Mouse (Mus musculus) layer of hippocampus, adult 8-10 months (tissue): ENCODE data around the gene Dkkl1. TPM values are rescaled to one million over a fixed set of nuclear protein-coding genes. Genes with fewer than 3 reads are reported as not detected.

ENCODE experiments used
- DNase-seq, 2 experiments: peaks; one replicate each; pipeline ENCODE4 v3.0.0; 2022; ENCODE audit warnings: low spot score in 2 of 2
- microRNA-seq, 2 experiments: library from miRNA; unstranded; fragments of <30 nt; microRNA quantifications; one replicate each; pipeline ENCODE4 v1.2.0; 2022
- total RNA-seq, 4 experiments: library from RNA; stranded (reverse); gene quantifications; 2 replicates each; pipeline ENCODE4 v1.2.4; 2022

Dkkl1 gene
- total RNA-seq, 4 experiments from 2014 or later = 2.1 to 3.3 (median 2.6) TPM

DNA sequence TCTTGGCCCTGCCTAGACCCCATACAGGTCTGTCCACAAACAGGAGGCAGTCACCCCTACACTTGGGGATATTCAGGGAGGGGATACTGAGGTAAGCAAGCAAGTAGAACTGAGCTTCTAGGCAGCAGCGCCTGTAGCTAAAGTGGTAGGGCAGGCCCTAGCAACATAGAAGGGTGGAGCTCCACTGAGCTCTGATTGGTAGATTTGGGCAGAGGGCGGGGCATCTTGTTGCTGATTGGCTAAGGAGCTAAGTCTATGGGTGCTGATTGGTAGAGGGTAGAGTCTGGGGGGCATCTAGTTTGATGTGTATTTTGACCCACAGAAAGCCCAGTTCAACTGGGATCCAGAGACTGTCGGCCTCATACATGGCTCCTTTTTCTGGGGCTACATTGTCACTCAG is 42.5 kb downstream of the Dkkl1 start:
- peak; percentile 61 to 73 for DNase-seq

DNA sequence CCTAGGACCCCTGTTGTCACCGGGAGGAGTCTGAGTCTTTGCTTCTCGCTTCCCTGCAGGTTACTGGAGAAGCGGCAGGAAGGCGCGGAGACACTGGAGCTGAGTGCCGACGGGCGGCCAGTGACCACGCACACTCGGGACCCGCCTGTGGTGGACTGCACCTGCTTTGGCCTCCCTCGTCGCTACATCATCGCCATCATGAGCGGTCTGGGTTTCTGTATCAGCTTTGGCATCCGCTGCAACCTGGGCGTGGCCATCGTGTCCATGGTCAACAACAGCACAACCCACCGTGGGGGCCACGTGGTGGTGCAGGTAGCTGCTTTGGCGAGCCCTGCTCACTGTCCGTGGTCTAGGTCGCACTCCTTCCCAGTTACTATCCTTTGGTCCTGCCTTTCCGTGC is 43.3 kb downstream of the Dkkl1 start:
- no peak for DNase-seq

DNA sequence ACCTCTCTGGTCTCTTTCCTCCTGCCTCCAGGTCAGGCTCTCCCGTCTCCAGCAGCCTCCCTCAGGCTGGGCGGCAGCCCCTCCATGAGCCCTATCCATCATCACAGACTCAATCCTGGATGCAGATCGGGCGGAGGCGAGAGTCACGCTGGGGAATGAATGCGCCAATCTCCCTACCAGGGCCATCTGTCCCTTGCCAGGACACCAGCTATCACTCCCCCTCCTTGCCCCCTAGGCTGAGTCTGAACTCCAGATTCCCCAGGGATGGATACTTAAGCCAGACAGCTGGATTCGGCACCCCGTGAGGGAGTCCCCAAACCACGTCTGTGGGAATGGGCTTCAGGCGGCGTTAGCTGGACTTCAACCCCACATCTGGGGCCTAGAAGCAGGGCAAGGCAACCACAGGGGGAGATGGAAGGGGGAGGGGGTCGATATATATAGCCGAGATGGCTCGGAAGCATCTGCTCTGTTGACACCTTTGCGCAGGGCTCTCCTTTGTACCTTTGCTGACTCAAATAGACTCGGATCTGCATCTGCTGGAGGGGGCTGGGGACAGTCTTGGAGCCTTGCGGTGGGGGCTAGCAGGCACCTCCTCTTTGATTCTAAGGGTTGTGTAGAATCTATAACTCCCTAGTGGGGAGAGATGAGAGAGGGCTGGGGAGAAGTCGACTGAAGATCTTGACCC is 44.0 kb downstream of the Dkkl1 start:
- DNase-seq = peak; percentile 66 to 69

DNA sequence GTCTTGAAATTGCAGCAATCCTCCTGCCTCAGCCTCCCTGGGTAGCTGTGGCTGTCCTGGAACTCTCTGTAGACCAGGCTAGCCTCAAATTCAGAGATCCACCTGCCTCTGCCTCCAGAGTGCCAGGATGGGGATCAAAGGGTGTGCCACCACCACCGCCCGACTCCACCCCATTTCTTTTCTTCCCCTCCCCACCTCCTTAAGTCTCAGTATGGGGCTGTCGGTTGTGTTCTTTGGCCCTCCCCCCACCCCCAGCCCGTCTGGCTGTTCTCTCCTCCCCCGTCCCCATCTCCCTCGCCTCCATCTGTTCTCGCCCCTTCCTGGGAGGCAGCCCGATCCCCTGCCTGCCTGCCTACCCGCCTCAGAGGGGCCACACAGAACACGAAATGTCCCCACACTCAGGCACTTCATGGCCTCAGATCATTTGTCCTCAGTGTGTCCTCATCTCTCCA is 45.0 kb downstream of the Dkkl1 start:
- DNase-seq = peak in 1 of 2 experiments; percentile 61

DNA sequence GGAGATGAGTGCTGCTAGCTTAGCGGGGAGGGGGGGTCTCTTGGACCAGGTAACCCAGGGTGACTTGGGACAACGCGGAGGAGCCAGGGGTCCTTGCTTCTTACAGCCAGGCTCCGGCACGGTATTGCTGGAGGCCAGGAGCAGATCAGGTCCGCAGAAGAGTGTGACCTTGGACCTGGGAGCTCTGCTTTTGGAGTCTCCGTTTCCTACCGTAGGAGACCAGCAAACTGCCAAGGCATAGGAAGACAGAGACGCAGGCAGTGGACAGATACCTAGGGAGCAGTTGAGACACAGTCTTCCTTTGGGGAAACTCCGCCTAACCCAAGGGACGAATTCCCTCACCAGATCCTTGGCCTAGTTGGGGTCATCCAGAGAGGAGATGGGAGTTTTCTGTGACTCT is 46.2 kb downstream of the Dkkl1 start:
- DNase-seq = no peak

DNA sequence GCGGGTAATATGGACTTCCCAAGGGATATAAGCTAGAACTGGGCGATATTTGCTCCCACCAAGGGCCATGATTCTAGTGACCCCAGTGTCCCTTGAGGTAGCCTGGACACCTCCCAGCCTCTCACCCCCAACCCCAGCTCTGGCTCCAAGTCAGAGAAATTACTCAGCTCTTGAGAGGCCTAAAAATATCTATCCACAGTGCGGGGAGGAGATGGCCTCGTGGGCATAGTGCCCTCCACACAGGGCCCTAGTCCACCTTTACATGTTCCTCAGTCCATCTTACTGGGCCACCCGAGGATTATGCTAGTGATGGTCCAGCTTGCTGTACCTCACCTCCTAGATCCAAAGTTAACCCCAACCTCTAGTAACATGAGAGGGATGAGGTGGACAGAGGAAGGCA is 47.1 kb downstream of the Dkkl1 start:
- no peak for DNase-seq

DNA sequence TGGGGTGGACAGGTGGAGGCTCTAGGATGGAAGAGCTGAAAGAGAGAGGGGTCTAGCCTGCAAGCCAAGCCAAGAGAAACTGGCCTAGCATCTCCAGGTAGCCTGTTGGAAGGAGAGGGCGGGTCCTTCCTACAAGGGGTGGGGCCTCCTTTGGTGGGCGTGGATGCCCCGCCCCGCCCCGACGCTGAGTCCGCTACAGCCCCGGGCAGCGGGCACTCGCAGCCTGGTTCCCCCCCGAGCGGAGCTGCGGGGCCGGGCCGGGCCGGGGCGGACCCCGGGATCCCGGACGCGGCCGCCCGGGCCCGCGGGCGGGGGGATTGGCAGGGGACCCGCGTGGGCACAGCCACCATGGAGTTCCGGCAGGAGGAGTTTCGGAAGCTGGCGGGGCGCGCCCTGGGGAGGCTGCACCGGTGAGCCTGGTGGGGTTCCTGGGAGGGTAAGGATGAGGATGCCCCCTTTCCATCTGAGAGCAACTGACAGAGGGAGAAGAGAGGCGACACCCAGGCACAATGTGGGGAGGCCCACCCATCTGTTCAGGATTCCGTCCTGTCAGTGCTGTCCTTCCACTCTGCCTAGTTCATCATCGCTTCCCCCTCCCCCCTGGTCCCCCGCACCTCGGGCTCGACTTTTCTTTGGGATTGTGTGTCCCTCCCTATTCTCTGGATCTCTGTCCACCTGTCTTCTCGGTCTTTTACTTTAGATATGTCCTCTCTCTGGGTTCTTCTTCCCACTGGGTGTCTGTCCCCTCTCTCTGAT is 48.0 kb downstream of the Dkkl1 start, which contains the start of gene Slc17a7:
Slc17a7 (plus strand) TSS at position 215 of the 756 bp plus-strand sequence.
- DNase-seq = no peak

DNA sequence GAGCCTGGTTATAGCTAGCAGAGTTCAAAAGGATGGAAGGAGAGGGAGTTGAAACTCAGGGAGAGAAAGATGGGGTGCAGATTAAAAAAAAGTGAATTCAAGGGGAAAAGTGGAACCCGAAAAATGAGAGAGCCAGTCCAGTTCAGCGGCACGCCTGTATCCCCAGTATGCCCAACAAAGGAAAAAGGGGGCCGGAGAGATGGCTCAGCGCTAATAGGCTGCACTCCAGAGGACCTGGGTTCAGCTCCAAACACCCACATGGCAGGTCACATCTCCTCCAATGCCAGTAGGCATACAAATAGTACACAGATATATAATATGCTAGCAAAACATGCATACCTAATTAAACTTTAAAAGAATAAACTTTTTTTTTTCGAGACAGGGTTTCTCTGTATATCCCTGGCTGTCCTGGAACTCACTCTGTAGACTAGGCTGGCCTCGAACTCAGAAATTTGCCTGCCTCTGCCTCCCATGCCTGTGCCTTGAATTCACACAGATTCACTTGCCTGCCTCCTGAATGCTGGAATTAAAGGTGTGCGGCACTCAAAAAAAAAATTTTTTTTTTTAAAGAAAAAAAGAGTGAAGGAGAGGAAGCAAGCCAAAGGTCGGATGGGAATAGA is 48.8 kb downstream of the Dkkl1 start:
- DNase-seq = no peak

DNA sequence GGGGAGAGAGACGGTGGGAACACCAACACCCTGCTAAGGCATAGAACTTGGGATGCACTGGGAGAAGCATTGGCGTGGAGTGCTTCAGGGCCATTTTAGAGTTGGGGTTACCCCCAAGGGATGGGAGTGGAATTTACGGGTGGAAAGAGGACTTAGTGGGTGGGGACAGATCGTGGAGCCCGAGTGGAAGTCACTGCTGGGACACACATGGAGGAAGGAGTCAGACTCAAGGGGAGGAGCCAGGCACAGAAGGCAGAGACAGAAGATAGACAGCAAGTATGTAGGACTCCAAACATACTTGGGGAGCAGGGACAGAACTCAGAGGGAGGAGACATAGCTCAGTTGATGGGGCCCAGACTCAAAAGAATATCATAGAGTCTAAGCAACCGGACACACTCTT is 49.4 kb downstream of the Dkkl1 start:
- no peak for DNase-seq

DNA sequence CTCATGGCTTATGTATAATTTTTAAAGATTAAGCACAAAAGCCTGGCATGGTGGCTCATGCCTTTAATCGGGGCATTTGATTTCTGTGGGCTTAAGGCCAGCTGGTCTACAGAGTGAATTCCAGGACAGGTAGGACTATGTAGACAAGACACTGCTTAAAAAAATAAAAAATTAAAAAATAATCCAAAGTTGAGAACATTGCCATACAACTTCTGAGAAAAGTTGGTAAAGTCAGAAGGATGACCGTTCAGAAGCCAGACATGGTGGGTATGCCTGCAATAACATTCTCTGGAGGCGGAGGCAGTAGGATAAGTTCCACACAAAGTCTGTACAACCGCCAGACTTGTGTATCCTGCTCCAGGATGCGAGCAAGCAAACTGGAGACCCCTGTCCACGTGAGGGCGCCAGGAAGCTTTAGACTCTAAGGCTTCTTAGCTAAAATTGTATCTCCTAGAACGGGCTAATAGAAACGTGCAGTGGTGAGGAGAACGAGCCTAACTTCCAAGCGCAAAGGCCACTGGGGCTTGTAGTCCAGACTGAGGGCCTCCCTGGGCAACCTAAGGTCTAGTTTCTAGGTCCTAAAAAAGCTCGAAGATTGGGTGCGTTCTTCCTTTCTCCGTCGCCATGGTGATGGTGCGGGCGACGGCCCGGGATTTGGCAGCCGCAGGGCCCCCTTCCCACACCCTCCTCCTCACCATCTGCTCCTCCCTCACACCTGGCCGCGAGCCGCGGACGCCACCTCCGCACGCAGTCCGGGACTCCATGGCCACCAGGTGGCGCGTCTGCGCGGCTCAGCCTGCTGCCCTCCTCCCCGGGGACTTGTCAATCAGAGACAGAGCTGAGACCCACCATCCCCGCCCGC is 50.1 kb downstream of the Dkkl1 start:
- peak; percentile 91 to 94 for DNase-seq

DNA sequence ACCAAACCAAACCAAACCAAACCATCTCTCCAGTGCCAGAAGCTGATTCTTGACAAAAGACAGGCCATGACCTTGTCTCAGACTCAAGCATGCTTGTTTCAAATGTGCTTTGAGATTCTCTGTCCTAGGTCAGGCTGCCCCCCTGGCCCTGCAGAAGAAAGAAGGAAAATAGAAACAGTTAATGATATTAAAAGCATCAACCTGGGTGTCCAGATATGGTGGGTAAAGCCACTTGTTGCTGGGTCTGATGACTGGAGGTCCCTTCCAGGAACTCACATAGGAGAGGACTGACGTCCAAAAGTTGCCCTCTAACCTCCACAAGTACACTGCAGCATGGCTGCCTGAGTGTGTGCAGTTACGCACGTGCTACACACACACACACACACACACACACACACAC is 51.1 kb downstream of the Dkkl1 start:
- DNase-seq = no peak

DNA sequence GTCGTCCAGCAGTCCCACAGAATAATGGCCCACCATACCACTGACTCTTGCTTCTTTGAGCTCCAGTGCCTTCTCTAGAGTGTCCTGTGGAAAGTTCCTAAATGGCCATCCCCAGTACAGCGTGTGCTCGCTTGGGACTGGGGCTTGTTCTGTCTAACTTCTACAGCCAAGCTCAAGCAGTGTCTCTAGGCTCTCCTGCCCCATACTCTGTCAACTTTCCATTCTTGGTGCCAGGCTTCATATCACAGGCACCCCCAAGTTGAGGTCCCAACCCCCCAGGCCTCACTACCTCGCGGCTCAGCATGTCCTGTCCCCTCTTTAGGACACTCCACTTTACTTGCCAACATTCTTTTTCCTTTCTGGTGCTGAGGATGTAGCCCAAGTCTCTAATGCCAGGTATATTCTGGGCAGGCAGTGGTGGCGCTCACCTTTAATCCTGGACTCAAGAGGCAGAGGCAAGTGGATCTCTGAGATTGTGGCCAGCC is 51.6 kb downstream of the Dkkl1 start:
- no peak for DNase-seq

DNA sequence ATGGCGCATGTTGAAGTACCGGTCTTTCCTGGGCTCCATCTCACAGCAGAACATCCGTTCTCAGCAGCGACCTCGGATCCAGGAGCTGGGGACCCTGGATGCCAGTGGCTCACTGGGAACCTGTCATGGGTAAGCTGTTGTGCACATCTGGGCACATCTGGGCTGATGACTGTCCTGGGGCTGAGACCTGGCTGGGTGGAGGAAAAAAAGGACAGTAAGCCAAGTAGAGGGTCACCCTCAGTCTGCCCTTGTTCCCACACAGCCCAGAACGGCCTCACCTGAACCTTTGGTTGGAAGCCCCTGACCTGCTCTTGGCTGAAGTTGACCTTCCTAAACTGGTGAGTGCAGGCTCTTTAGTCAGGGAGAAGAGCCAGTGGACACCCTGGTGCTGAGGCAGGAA is 53.0 kb downstream of the Dkkl1 start:
- no peak for DNase-seq

Small RNAs within 50 kb of the gene (microRNA-seq; reads per million reads assigned to microRNA genes)
- 1.5 to 3.8 reads per million in 2 experiments for gene Mir7055

Other genes starting within 250 kb of the Dkkl1 start
- 100 to 1,000 TPM; 123 to 144 (median 137) TPM for gene Cpt1c, start 237.3 kb downstream of the Dkkl1 start, total RNA-seq
- gene Prmt1, start 225.6 kb downstream of the Dkkl1 start, total RNA-seq = 100 to 1,000 TPM; 167 to 173 (median 172) TPM
- gene Irf3, start 214.5 kb downstream of the Dkkl1 start, total RNA-seq = 10 to 100 TPM; 42.1 to 52.0 (median 45.0) TPM
- gene Bcl2l12, start 213.4 kb downstream of the Dkkl1 start, total RNA-seq = 1 to 10 TPM; 2.3 to 6.1 (median 4.3) TPM
- 100 to 1,000 TPM; 163 to 173 (median 167) TPM for gene Scaf1, start 195.8 kb downstream of the Dkkl1 start, total RNA-seq
- gene Rras, start 194.2 kb downstream of the Dkkl1 start, total RNA-seq = 10 to 100 TPM; 13.7 to 16.8 (median 15.2) TPM
- gene Prr12, start 159.3 kb downstream of the Dkkl1 start, total RNA-seq = 10 to 100 TPM; 72.9 to 75.3 (median 73.6) TPM
- gene Nosip, start 149.7 kb downstream of the Dkkl1 start, total RNA-seq = 10 to 100 TPM; 42.2 to 53.5 (median 49.8) TPM
- gene Prrg2, start 149.5 kb downstream of the Dkkl1 start, total RNA-seq = 1 to 10 TPM; 6.5 to 7.6 (median 6.9) TPM
- 10 to 100 TPM in 3 of 4 experiments, 1 to 10 TPM in 1; 9.9 to 13.9 (median 10.6) TPM for gene Rcn3, start 119.9 kb downstream of the Dkkl1 start, total RNA-seq
- 10 to 100 TPM; 16.8 to 23.4 (median 20.1) TPM for gene Fcgrt, start 108.3 kb downstream of the Dkkl1 start, total RNA-seq
- gene Rps11, start 87.7 kb downstream of the Dkkl1 start, total RNA-seq = 100 to 1,000 TPM; 439 to 619 (median 513) TPM
- 1,000 to 10,000 TPM in 1 of 4 experiments, 100 to 1,000 TPM in 3; 731 to 1,022 (median 859) TPM for gene Rpl13a, start 83.4 kb downstream of the Dkkl1 start, total RNA-seq
- not detected for gene Gm45713, start 75.9 kb downstream of the Dkkl1 start, total RNA-seq
- gene Flt3l, start 75.7 kb downstream of the Dkkl1 start, total RNA-seq = 10 to 100 TPM; 10.0 to 12.0 (median 10.4) TPM
- 10 to 100 TPM; 37.5 to 56.7 (median 46.3) TPM for gene Pih1d1, start 57.8 kb downstream of the Dkkl1 start, total RNA-seq
- 10 to 100 TPM; 16.9 to 18.6 (median 17.6) TPM for gene Aldh16a1, start 57.6 kb downstream of the Dkkl1 start, total RNA-seq
- 1,000 to 10,000 TPM; 1,166 to 1,245 (median 1,206) TPM for gene Slc17a7, start 48.2 kb downstream of the Dkkl1 start, total RNA-seq
- under 1 TPM in 2 of 4 experiments, not detected in 2; 0.20 to 0.51 TPM for gene Gfy, start 32.6 kb downstream of the Dkkl1 start, total RNA-seq
- gene Pth2, start 31.2 kb downstream of the Dkkl1 start, total RNA-seq = not detected
- 1 to 10 TPM; 2.5 to 4.8 (median 3.6) TPM for gene Ccdc155, start 7.3 kb downstream of the Dkkl1 start, total RNA-seq
- gene Tead2, start 3.6 kb upstream of the Dkkl1 start, total RNA-seq = 1 to 10 TPM; 2.2 to 5.4 (median 3.7) TPM
- 10 to 100 TPM in 2 of 4 experiments, 1 to 10 TPM in 2; 6.3 to 34.1 (median 18.1) TPM for gene Cd37, start 27.0 kb upstream of the Dkkl1 start, total RNA-seq
- gene Slc6a16, start 28.9 kb upstream of the Dkkl1 start, total RNA-seq = 1 to 10 TPM; 1.9 to 3.4 (median 2.6) TPM
- gene Slc6a21, start 65.4 kb upstream of the Dkkl1 start, total RNA-seq = not detected
- gene Trpm4, start 121.6 kb upstream of the Dkkl1 start, total RNA-seq = 10 to 100 TPM; 16.0 to 25.6 (median 19.4) TPM
- gene Hrc, start 123.1 kb upstream of the Dkkl1 start, total RNA-seq = under 1 TPM in 2 of 4 experiments, not detected in 2; 0.21 to 0.39 TPM
- gene Ppfia3, start 154.9 kb upstream of the Dkkl1 start, total RNA-seq = 100 to 1,000 TPM; 123 to 143 (median 133) TPM
- 100 to 1,000 TPM; 131 to 156 (median 140) TPM for gene Lin7b, start 158.4 kb upstream of the Dkkl1 start, total RNA-seq
- gene Snrnp70, start 183.6 kb upstream of the Dkkl1 start, total RNA-seq = 100 to 1,000 TPM; 387 to 503 (median 439) TPM
- gene Kcna7, start 193.5 kb upstream of the Dkkl1 start, total RNA-seq = under 1 TPM in 1 of 4 experiments, not detected in 3; 0.14 TPM
- under 1 TPM in 3 of 4 experiments, not detected in 1; 0.31 to 0.39 (median 0.31) TPM for gene Ntf5, start 201.5 kb upstream of the Dkkl1 start, total RNA-seq
- under 1 TPM in 1 of 4 experiments, not detected in 3; 0.52 TPM for gene Lhb, start 208.7 kb upstream of the Dkkl1 start, total RNA-seq
- 10 to 100 TPM; 16.0 to 23.3 (median 20.2) TPM for gene Gys1, start 222.7 kb upstream of the Dkkl1 start, total RNA-seq
- gene Ruvbl2, start 225.9 kb upstream of the Dkkl1 start, total RNA-seq = 10 to 100 TPM; 31.7 to 38.7 (median 35.4) TPM
- gene Ftl1, start 247.7 kb upstream of the Dkkl1 start, total RNA-seq = 100 to 1,000 TPM; 176 to 331 (median 227) TPM